Mouse (Mus musculus) cerebellum, postnatal 25 days (tissue): ENCODE measurements around the gene Naa50.

ENCODE experiments used
- DNase-seq, 2 experiments: peaks; one replicate each; pipeline ENCODE4 v3.0.0; 2021; ENCODE audit warnings: mixed read lengths in 2 of 2

The Naa50 gene

GRCm38 (mm10) chr16:44141483-44141882 lies 1.9 kb downstream of the Naa50 start:
- DNase-seq: no peak

GRCm38 (mm10) chr16:44149002-44149767 lies 9.6 kb downstream of the Naa50 start:
- no peak for DNase-seq

GRCm38 (mm10) chr16:44154497-44155057 lies 14.9 kb downstream of the Naa50 start:
- no peak for DNase-seq

GRCm38 (mm10) chr16:44159325-44159724 lies 19.7 kb downstream of the Naa50 start:
- DNase-seq: no peak

GRCm38 (mm10) chr16:44163831-44164230 lies 24.2 kb downstream of the Naa50 start:
- DNase-seq: no peak

- DNase-seq: no peak
These were observed 25.6 kb downstream of the Naa50 start for GRCm38 (mm10) chr16:44165182-44165581.

- no peak for DNase-seq
These were observed 29.4 kb downstream of the Naa50 start for GRCm38 (mm10) chr16:44168990-44169389.

GRCm38 (mm10) chr16:44172297-44173154 lies 32.9 kb downstream of the Naa50 start:
- DNase-seq: peak; percentile 97 to 98

- DNase-seq: peak; percentile 68 to 73
These were observed 33.7 kb downstream of the Naa50 start, which contains the start of gene Usf3 for GRCm38 (mm10) chr16:44173155-44173941. TSS of gene Usf3 (plus strand) at chr16:44173246.

GRCm38 (mm10) chr16:44173966-44174530 lies 34.4 kb downstream of the Naa50 start:
- no peak for DNase-seq

GRCm38 (mm10) chr16:44175001-44175400 lies 35.4 kb downstream of the Naa50 start:
- no peak for DNase-seq

GRCm38 (mm10) chr16:44176511-44176910 lies 36.9 kb downstream of the Naa50 start:
- no peak for DNase-seq

- no peak for DNase-seq
These were observed 38.9 kb downstream of the Naa50 start for GRCm38 (mm10) chr16:44178555-44178954.

- no peak for DNase-seq
These were observed 43.0 kb downstream of the Naa50 start for GRCm38 (mm10) chr16:44182597-44182996.

GRCm38 (mm10) chr16:44184769-44185168 lies 45.1 kb downstream of the Naa50 start:
- DNase-seq: no peak

GRCm38 (mm10) chr16:44187172-44187571 lies 47.5 kb downstream of the Naa50 start:
- no peak for DNase-seq

- no peak for DNase-seq
These were observed 49.1 kb downstream of the Naa50 start for GRCm38 (mm10) chr16:44188766-44189165.

GRCm38 (mm10) chr16:44190032-44190431 lies 50.4 kb downstream of the Naa50 start:
- DNase-seq: no peak

- DNase-seq: peak; percentile 60 to 68
These were observed 51.3 kb downstream of the Naa50 start for GRCm38 (mm10) chr16:44190968-44191367.

GRCm38 (mm10) chr16:44199066-44199703 lies 59.6 kb downstream of the Naa50 start:
- no peak for DNase-seq

GRCm38 (mm10) chr16:44200146-44200545 lies 60.5 kb downstream of the Naa50 start:
- DNase-seq: peak; percentile 45 to 62

- peak; percentile 77 to 80 for DNase-seq
These were observed 64.7 kb downstream of the Naa50 start for GRCm38 (mm10) chr16:44204331-44204730.
